Mouse (Mus musculus) leukemia stem cell, adult 10-12 weeks (primary cell): ENCODE results near the gene Tkfc. TPM values are rescaled to one million over a fixed set of nuclear protein-coding genes. Genes with fewer than 3 reads are reported as not detected.

Experiments used
- polyA plus RNA-seq: library from polyadenylated mRNA; stranded (reverse); fragments of >175 nt; gene quantifications from 2 replicates; pipeline ENCODE4 v1.2.3, GENCODE M21; 2012; ENCODE audit warnings: low replicate concordance

Gene Tkfc
- 1.1 and 2.8 TPM in 2 replicates for polyA plus RNA-seq

GRCm38 (mm10) chr19:10605293-10605900, at the start of gene Tkfc, which contains the start of gene Ddb1:
Gene Tkfc (minus strand): TSS chr19:10605654.
Gene Ddb1 (plus strand): TSS chr19:10605327.

GRCm38 (mm10) chr19:10634106-10634871, 28.8 kb upstream of the Tkfc start, which contains the start of gene Vwce:
Gene Vwce (plus strand): TSS chr19:10634213.

GRCm38 (mm10) chr19:10576690-10577561, 28.5 kb downstream of the Tkfc start, which contains the start of the genes Cyb561a3 and Tmem138:
Gene Cyb561a3 (plus strand): TSS chr19:10577172.
Gene Tmem138 (minus strand): TSS chr19:10577362.

GRCm38 (mm10) chr19:10555624-10556510, 49.6 kb downstream of the Tkfc start, which contains the start of gene Tmem216:
Gene Tmem216 (minus strand): TSS chr19:10556238.

Other genes with a start within 250 kb of the Tkfc start
- 0.06 and 0.10 TPM in 2 replicates for gene Syt7, start 216.6 kb downstream of the Tkfc start, polyA plus RNA-seq
- gene Lrrc10b, start 148.2 kb downstream of the Tkfc start, polyA plus RNA-seq, result not detected in 2 replicates
- 1.6 and 2.4 TPM in 2 replicates for gene Ppp1r32, start 122.7 kb downstream of the Tkfc start, polyA plus RNA-seq
- 19.7 and 89.8 TPM in 2 replicates for gene Cpsf7, start 80.4 kb downstream of the Tkfc start, polyA plus RNA-seq
- gene Sdhaf2, start 79.5 kb downstream of the Tkfc start, polyA plus RNA-seq, result 2.7 and 8.7 TPM in 2 replicates
- 1.7 and 3.3 TPM in 2 replicates for gene Tmem216, start 49.4 kb downstream of the Tkfc start, polyA plus RNA-seq
- 7.5 and 31.2 TPM in 2 replicates for gene Cyb561a3, start 28.5 kb downstream of the Tkfc start, polyA plus RNA-seq
- 3.3 and 5.8 TPM in 2 replicates for gene Tmem138, start 28.3 kb downstream of the Tkfc start, polyA plus RNA-seq
- gene Ddb1, start 327 bp downstream of the Tkfc start, polyA plus RNA-seq, result 11.8 and 24.1 TPM in 2 replicates
- 2.5 and 4.1 TPM in 2 replicates for gene Vwce, start 28.6 kb upstream of the Tkfc start, polyA plus RNA-seq
- not detected in 2 replicates for gene Pga5, start 72.4 kb upstream of the Tkfc start, polyA plus RNA-seq
- 48.0 and 70.3 TPM in 2 replicates for gene Vps37c, start 83.1 kb upstream of the Tkfc start, polyA plus RNA-seq
- 10.7 and 14.3 TPM in 2 replicates for gene Cd5, start 133.3 kb upstream of the Tkfc start, polyA plus RNA-seq
- gene Cd6, start 224.4 kb upstream of the Tkfc start, polyA plus RNA-seq, result 2.9 and 8.2 TPM in 2 replicates
- 19.9 and 26.4 TPM in 2 replicates for gene Slc15a3, start 234.1 kb upstream of the Tkfc start, polyA plus RNA-seq